Mouse (Mus musculus): ENCODE measurements around the gene P2ry13.

P2ry13 gene

GRCm38 (mm10) chr3:59210727-59211126 is at the start of gene P2ry13:
P2ry13 (minus strand) TSS chr3:59210882.
- DNase-seq = no peak

- DNase-seq = peak; percentile 82 to 87
Observed at GRCm38 (mm10) chr3:59257740-59258664, 47.3 kb upstream of the P2ry13 start.

GRCm38 (mm10) chr3:59250454-59250853 is 39.8 kb upstream of the P2ry13 start:
- no peak for DNase-seq

GRCm38 (mm10) chr3:59248031-59248430 is 37.3 kb upstream of the P2ry13 start:
- DNase-seq = no peak

GRCm38 (mm10) chr3:59243384-59243783 is 32.7 kb upstream of the P2ry13 start:
- DNase-seq = no peak

GRCm38 (mm10) chr3:59234878-59235277 is 24.2 kb upstream of the P2ry13 start:
- peak; percentile 43 to 67 for DNase-seq

GRCm38 (mm10) chr3:59230912-59231311 is 20.2 kb upstream of the P2ry13 start:
- no peak for DNase-seq

- no peak for DNase-seq
Observed at GRCm38 (mm10) chr3:59228730-59229551, 18.3 kb upstream of the P2ry13 start.

GRCm38 (mm10) chr3:59227696-59228095 is 17.0 kb upstream of the P2ry13 start:
- DNase-seq = no peak

- DNase-seq = no peak
Observed at GRCm38 (mm10) chr3:59225411-59225810, 14.7 kb upstream of the P2ry13 start.

GRCm38 (mm10) chr3:59222303-59222702 is 11.6 kb upstream of the P2ry13 start:
- no peak for DNase-seq

- no peak for DNase-seq
Observed at GRCm38 (mm10) chr3:59219326-59219725, 8.6 kb upstream of the P2ry13 start.

GRCm38 (mm10) chr3:59217211-59217610 is 6.5 kb upstream of the P2ry13 start:
- DNase-seq = no peak

GRCm38 (mm10) chr3:59212404-59212803 is 1.7 kb upstream of the P2ry13 start:
- DNase-seq = no peak

GRCm38 (mm10) chr3:59211784-59212183 is 1.1 kb upstream of the P2ry13 start:
- DNase-seq = no peak

- no peak for DNase-seq
Observed at GRCm38 (mm10) chr3:59210089-59210488, 593 bp downstream of the P2ry13 start.

GRCm38 (mm10) chr3:59208650-59209548 is 1.8 kb downstream of the P2ry13 start:
- DNase-seq = no peak

- DNase-seq = no peak
Observed at GRCm38 (mm10) chr3:59205941-59206340, 4.7 kb downstream of the P2ry13 start.

- DNase-seq = no peak
Observed at GRCm38 (mm10) chr3:59204719-59205503, 5.8 kb downstream of the P2ry13 start.

GRCm38 (mm10) chr3:59203802-59204520 is 6.7 kb downstream of the P2ry13 start:
- DNase-seq = no peak

- no peak for DNase-seq
Observed at GRCm38 (mm10) chr3:59197329-59197948, 13.2 kb downstream of the P2ry13 start.

Data from thymus, adult 18-20 months (tissue).